Mouse (Mus musculus): ENCODE measurements around the gene Fbxo40. TPM values are rescaled to one million over a fixed set of nuclear protein-coding genes. Genes with fewer than 3 reads are reported as not detected.

Gene Fbxo40
- total RNA-seq, 2 experiments from 2014 or later, result 128 to 166 TPM

DNA sequence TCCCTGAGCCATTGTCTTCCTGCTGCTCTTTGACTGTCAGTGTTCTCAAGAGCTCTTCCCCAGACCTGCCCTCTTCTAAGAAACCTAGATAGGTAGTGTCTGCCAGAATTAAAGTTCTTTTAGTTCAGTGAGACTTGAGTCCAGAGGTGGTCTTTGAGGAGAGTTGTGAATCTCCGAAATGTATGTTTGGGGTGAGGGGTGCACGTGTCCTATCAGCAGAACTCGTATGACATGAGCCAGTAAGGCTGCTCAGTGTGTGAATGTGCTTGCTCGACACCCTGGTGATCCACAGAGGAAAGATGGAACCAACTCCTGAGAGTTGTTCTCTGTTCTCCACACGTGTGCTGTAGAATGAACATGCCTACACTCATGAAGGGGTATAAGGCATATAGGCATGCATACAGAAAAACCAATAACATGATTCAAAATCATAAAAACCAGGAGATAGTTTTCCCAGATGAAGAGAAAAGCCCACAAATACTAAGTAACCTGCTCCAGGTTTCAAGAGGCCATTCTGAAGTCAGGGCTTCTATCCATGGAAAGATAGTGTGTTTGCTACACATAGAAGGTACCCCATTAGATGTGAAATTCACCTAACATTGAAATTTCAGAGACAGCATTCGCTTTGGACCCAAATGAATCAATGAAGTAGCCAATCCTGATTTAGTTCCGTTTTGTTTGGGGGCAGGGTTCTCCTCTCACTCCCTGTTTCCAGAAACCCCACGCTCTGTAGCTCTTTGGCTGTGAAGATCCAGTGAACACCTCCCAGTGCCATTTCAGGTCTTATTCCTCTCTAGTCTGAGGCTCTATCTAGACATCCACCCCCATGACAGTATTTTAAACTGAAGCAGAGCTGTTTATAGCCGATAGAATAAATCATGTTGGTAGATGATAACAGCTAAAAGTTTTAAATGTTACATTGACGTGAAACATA, 63.5 kb downstream of the Fbxo40 start:
- DNase-seq, result no peak
- intact Hi-C loops (cut with DNase I; ENCODE audit: low total_unique reads), result no loop called here

DNA sequence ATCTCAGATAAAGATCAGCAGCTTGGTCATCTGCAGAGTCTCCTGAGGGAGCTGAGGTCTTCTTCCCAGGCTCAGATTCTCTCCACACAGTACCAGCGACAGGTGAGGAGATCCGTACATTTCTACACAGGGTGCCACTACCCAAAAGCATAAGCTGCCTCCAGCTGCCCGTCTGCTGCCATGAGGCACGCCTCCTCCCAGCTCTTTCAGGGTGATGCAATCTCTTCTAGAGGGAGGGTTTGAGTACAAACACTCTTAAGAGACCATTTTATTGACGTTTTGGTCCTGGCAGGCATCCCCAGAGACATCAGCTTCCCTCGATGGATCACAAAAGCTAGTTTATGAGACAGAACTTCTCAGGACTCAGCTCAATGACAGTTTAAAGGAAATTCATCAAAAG, 64.5 kb downstream of the Fbxo40 start:
- intact Hi-C loops (cut with DNase I; ENCODE audit: low total_unique reads), result no loop called here
- DNase-seq, result no peak

DNA sequence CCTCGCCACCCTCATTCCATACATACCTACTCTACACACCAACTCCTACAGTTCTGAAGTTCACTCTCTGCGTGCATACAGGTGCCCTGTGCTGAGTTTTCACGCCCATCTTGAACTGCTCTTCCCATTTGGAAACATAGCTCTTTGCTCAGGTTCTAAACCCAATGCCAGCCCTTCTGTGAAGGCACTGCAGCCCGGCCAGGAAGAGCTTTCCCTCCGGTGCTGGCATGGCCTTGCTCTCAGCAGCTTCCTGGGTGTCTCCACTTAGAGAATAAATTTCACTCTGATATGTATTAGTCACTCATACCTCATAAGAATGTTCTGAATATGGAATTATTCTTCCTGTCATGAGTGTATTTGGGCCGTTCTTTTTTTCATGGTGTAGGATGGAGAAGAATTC, 64.9 kb downstream of the Fbxo40 start:
- intact Hi-C loops (cut with DNase I; ENCODE audit: low total_unique reads), result no loop called here
- no peak for DNase-seq

DNA sequence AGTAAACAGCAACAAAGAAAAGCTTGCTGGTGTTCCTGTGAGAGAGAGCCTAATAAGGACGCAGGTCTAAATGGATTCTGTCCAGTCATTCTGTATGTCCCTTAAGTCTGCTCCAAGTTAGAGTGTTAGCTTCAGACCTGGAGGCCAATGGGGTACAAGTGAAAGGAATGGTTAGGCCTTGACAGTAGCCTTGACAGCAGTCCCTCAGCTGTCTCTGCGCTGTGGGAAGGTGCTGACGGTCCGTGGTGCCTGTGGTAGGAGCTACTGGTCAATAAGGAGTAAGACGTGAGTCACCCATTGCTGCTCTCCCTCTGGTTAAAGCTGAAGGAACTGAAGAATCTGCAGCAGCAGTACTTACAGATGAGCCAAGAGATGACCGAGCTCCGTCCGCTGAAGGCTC, 66.0 kb downstream of the Fbxo40 start:
- DNase-seq, result no peak
- intact Hi-C loops (cut with DNase I; ENCODE audit: low total_unique reads), result no loop called here

DNA sequence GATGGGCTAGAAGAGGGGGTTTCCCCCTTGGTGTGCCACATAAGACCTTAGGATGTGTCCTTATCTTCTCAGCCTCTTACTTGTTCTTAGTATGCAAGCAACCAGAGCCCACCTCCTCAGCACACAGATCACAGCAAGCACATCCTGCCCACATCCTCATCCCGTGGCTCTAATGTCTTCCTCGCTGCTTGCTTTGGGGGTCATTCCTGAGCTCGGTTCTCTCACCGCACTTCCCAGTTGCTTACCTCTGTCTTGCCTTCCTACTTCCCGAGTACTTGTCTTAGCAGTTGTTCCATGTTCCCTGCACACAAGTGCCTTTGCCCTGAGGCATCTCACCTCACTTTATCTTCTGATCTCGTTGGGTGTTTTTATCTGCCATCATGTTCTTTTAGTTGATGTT, 68.3 kb downstream of the Fbxo40 start:
- DNase-seq, result no peak
- intact Hi-C loops (cut with DNase I; ENCODE audit: low total_unique reads), result no loop called here

DNA sequence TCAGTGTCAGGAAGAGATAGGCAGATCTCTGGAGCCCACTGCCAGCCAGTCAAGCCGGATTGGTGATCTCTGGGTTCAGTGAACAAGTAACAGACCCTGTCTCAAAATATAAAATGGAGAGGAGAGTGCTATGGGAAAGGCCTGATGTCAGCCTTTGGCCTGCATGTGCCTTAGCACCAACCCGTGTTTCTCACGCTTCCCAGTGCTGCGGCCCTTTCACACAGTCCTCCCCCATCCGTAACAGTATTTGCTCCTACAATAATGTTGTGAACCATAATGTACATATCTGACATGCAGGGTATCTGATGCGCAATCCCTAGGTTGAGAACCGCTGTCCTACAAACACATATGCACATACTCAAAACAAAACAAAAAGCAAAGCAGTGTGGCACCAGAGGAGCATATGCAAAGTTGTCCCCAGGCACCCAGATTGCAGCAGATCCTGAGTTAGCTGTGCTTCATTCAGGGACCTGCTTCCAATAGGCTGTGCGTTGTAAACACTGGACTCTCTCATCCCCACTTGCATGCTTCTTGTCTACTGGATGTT, 69.1 kb downstream of the Fbxo40 start:
- DNase-seq, result no peak
- intact Hi-C loops (cut with DNase I; ENCODE audit: low total_unique reads), result no loop called here

DNA sequence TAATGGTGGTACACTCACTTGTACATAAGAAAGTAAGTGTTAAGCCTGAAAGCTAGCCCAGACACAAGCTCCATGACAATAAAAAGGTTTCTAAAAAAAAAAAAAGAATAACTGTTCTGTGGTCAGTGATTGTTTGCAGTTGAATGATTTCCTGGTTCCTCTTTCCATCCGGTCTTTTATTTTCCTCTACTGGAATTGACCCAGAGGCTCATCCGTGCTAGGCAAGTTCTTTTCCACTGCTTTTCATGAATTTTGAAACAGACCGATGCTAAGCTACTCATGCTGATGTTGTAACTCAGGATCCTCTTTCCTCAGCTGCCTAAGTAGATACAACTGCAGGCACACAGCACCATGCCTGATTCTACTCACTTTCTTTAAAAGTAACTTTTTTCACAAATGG, 69.9 kb downstream of the Fbxo40 start:
- intact Hi-C loops (cut with DNase I; ENCODE audit: low total_unique reads), result no loop called here
- DNase-seq, result no peak

DNA sequence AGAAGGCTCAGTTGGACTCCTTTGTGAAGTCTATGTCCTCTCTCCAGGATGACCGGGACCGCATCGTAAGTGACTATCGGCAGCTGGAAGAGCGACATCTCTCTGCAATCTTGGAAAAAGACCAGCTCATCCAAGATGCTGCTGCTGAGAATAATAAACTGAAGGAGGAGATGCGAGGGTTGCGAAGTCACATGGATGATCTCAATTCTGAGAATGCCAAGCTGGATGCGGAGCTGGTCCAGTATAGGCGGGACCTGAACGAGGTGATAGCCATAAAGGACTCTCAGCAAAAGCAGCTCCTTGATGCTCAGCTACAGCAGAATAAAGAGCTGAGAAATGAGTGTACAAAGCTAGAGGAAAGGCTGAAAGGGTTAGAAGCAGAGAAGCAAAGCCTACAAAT, 71.8 kb downstream of the Fbxo40 start:
- intact Hi-C loops (cut with DNase I; ENCODE audit: low total_unique reads), result no loop called here
- no peak for DNase-seq

DNA sequence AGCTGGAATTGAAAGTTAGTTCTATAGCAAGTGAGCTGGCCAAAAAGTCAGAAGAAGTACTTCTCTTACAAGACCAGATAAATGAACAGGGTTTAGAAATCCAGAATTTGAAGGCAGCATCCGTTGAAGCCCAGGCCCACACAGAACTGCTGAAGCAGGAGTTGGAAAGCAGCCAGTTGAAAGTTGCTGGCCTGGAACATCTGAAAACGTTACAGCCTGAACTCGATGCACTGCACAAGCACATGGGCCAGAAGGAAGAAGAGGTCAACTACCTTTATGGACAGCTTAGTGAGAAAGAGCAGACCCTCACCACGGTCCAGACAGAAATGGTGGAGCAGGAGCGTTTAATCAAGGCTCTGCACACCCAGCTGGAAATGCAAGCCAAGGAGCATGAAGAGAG, 76.1 kb downstream of the Fbxo40 start:
- DNase-seq, result no peak
- intact Hi-C loops (cut with DNase I; ENCODE audit: low total_unique reads), result no loop called here

Other genes starting within 250 kb of the Fbxo40 start
- gene Slc15a2, start 205.5 kb downstream of the Fbxo40 start, total RNA-seq (2021), result 1 to 10 TPM in 1 of 2 experiments, under 1 TPM in 1; 0.78 to 3.1 TPM
- gene Iqcb1, start 162.1 kb downstream of the Fbxo40 start, total RNA-seq (2021), result 1 to 10 TPM; 5.6 to 6.1 TPM
- under 1 TPM in 1 of 2 experiments, not detected in 1; 0.45 TPM for gene Eaf2, start 115.5 kb downstream of the Fbxo40 start, total RNA-seq (2021)
- gene Golgb1, start 115.3 kb downstream of the Fbxo40 start, total RNA-seq (2021), result 10 to 100 TPM; 19.4 to 21.8 TPM
- gene Hcls1, start 55.5 kb downstream of the Fbxo40 start, total RNA-seq (2021), result 1 to 10 TPM; 4.7 to 5.5 TPM
- under 1 TPM; 0.39 to 0.44 TPM for gene Polq, start 21.3 kb upstream of the Fbxo40 start, total RNA-seq (2021)

Data from gastrocnemius, postnatal 14 days (tissue).